Mouse (Mus musculus) cerebellum, adult 2 months (tissue): ENCODE measurements around the gene Sfxn4.

Source experiments
- CTCF ChIP-seq: fragments of 200-500 bp; IDR thresholded peaks from 2 replicates; pipeline ENCODE4 v1.5.1; 2011; ENCODE audit warnings: low read depth, mild to moderate bottlenecking, control low read depth, low read length, moderate library complexity, borderline replicate concordance; ENCODE audit not compliant: insufficient read depth
- POLR2A ChIP-seq: fragments of 200-500 bp; IDR thresholded peaks from 2 replicates; pipeline ENCODE4 v1.6.1; 2011; ENCODE audit warnings: low read length, control low read depth, borderline replicate concordance; ENCODE audit not compliant: insufficient read depth

- no peak for TF ChIP-seq CTCF
- no peak for TF ChIP-seq POLR2A
These were observed 73.7 kb downstream of the Sfxn4 start for GRCm38 (mm10) chr19:60787465-60788150.
